Mouse (Mus musculus): ENCODE data around the gene Espnl.

Gene Espnl

DNA sequence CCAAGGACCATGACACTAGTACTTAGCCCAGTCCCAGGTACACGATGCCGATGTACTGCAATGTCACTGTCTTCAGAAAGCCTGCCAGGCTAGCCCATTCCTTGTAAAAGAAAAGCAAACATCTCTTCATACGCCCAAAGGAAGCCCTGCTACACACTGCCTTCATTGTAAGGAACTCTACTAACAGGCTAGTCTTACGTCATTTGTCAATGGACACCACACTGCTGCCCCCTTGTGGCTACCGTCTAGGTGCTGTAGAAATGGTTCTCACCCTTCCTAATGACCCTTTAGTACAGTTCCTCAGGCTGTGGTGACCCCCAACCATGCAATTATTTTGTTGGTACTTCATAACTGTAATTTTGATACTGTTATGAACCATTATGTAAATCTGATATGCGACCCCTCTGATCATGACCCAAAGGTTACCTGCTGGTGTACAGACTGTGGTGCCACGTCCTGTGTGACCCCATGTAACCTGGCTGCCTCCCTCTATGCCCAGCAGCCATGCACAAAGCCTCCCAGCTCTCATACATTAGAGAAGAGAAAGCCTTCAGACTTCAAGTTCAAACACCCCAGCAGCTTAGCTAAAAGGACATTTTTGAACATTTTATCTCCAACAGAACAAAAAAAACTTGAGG is 58.7 kb downstream of the Espnl start:
- peak; percentile 79 for DNase-seq (ENCODE audit: low spot score)

DNA sequence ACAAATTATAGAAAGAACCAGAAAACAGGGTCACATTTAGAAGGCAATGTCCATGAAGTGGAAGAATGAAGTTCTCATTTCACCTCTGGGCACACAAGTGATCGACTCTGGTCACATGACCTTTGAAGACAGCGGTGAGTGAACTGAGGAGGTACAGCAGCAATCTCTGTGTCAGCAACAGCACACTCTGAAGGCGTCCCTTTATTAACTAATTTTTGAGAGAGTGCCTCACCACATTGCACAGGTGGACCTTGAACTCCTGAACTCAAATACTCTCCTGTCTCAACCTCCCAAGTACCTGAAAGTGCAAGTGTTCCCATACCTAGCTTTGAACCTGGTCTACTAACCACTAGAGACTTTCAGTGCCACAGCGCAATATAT is 59.2 kb downstream of the Espnl start:
- DNase-seq (ENCODE audit: low spot score): no peak

DNA sequence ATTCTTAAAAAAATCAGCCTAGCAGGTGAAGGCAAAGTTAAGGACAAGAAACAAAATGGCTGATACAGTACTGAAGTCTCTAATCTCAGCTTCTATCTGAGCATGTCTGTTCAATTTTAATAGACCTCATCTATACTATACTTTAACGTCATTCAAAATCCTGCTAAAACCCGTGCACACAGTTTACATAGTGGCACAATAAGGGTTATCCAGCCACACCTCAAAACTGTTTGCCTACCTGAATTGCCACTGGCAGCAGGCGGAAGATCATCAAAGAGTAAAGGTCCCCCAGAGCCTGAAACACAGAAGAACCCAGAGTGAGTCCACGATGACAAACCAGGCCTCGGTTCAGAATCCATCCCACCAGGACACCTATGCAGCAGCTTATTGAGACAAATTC is 68.5 kb downstream of the Espnl start:
- no peak for DNase-seq (ENCODE audit: low spot score)

DNA sequence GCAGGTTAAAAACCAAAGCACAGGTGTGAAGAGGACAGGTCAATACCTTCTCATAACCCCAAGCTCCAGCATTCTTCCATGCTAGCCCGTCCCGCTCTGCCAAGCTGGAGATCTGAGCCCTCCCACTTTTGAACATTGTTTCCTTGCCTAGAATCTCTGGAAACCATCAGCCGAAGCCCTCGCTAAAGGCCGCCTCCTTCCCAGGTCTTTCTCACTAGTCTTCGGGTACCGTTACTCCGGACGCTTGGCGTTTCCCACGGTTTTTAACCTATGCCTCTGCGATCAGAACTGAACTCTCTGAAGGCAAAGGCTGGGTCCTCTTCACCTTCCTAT is 76.0 kb downstream of the Espnl start:
- DNase-seq (ENCODE audit: low spot score): peak; percentile 48

Measured in MN1 (cell line).